ENCODE assay signal across 14 mouse cellular contexts in the genomic region with DNA sequence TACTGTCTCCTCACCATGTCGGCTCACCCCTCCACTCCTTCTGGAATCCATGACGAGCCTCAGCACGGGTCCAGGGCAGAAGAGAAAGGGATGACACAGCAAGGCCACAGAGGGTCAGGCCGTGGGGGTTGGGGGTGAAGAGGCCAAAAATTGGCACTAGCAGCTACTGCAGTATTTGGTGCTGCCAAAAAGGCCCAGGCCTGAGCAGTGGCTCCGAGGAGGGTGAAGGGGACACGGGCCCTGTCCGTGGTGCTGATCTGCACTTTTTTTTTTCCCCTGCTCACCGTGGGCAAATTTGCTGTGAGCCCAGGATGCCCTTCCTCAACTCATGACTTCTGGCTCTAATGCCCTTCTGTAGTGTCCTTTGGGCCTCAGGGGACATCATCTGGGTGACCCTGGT. TPM values are rescaled to one million over a fixed set of nuclear protein-coding genes. Genes with fewer than 3 reads are reported as not detected.
DNase-seq lines count a peak whose midpoint lies in the region; ATAC-seq and TF ChIP-seq lines count a peak whose summit lies in the region.
"Had no signal": no experiment of that assay in that cellular context is flagged by ENCODE, and none has a peak within 500 bp of the region (broad histone marks: within the 10 kb centered on the region; RNA-seq: fewer than 3 reads in every experiment).

No protein-coding gene starts in this region.

- ATAC-seq in forebrain, embryonic 13.5 days: no peak
- ATAC-seq in megakaryocyte progenitor cell, adult 5-6 weeks (replicated peaks; ENCODE audit: poor library complexity): peak; percentile 59

- H3K4me1 ChIP-seq in cerebellum, adult 2 months (ENCODE audit: control insufficient read depth, insufficient read depth, low read length): peaks cover 35% of the 10 kb centered on the region
- peaks cover 7 to 8% of the 10 kb centered on the region in 2 experiments; a peak in 2 of 4 replicates for H3K4me1 ChIP-seq in CH12.LX (ENCODE audit: control insufficient read depth in 1 of 2, insufficient read depth in 2 of 2)
- H3K4me1 ChIP-seq in forebrain, embryonic 13.5 days: peaks cover 46% of the 10 kb centered on the region

- in situ Hi-C loops in CH12.LX (cut with MboI; ENCODE audit: low pct_ligation_motif_present, low pct_unique_long_range_greater_than_20kb, low sequenced_read_pairs): no loop called here

- no peak for TF ChIP-seq EP300 in CH12.LX (IDR thresholded peaks at IDR 0.05; ENCODE audit: low read length)

- no peak overlapping the region for H3K9ac ChIP-seq in CH12.LX (ENCODE audit: insufficient read depth, low read depth)
- no peak overlapping the region for H3K9ac ChIP-seq in forebrain, embryonic 13.5 days
- H3K9ac ChIP-seq: embryonic facial prominence, embryonic 12.5 days; heart, embryonic 15.5 days had no signal

- H3K27me3 ChIP-seq in cerebellum, adult 2 months (ENCODE audit: control insufficient read depth, insufficient read depth, low read length): no peaks in the 10 kb centered on the region
- H3K27me3 ChIP-seq in CH12.LX (replicated peaks): peaks cover 52% of the 10 kb centered on the region
- no peaks in the 10 kb centered on the region for H3K27me3 ChIP-seq in forebrain, embryonic 13.5 days

- TF ChIP-seq POLR2A in cerebellum, adult 2 months (IDR thresholded peaks at IDR 0.05; ENCODE audit: borderline replicate concordance, insufficient read depth, low read length): no peak
- TF ChIP-seq POLR2A in CH12.LX (IDR thresholded peaks at IDR 0.05; ENCODE audit: low read depth, low read length): no peak

- no peak overlapping the region for H3K4me2 ChIP-seq in CH12.LX (ENCODE audit: insufficient read depth, low read depth, poor library complexity, severe bottlenecking)
- peak overlapping the region; percentile 76 for H3K4me2 ChIP-seq in forebrain, embryonic 13.5 days
- H3K4me2 ChIP-seq: embryonic facial prominence, embryonic 12.5 days; heart, embryonic 15.5 days had no signal

- no peaks in the 10 kb centered on the region for H3K9me3 ChIP-seq in CH12.LX (replicated peaks; ENCODE audit: low read length)
- no peaks in the 10 kb centered on the region for H3K9me3 ChIP-seq in forebrain, embryonic 13.5 days (replicated peaks)
- H3K9me3 ChIP-seq: embryonic facial prominence, embryonic 12.5 days; heart, embryonic 15.5 days had no signal

- no peaks in the 10 kb centered on the region for H3K79me2 ChIP-seq in CH12.LX (replicated peaks; ENCODE audit: control insufficient read depth, extremely low read depth, insufficient read depth, poor library complexity, severe bottlenecking)

- no peak for TF ChIP-seq CTCF in cerebellum, adult 2 months (IDR thresholded peaks at IDR 0.05; ENCODE audit: borderline replicate concordance, insufficient read depth, low read depth, low read length)
- no peak for TF ChIP-seq CTCF in CH12.LX (conservative IDR thresholded peaks at IDR 0.05 in 1 of 2, IDR thresholded peaks at IDR 0.05 in 1 of 2; ENCODE audit: low read depth in 2 of 2, low read length in 2 of 2)

- H3K27ac ChIP-seq in cerebellum, adult 2 months (ENCODE audit: insufficient read depth, low read length): 0 out of 2 replicates have a peak overlapping the region, but pooled peaks have one; percentile 32
- no peak overlapping the region for H3K27ac ChIP-seq in CH12.LX (ENCODE audit: insufficient read depth, low read depth)
- no peak overlapping the region for H3K27ac ChIP-seq in forebrain, embryonic 13.5 days
- H3K27ac ChIP-seq: embryonic facial prominence, embryonic 12.5 days; heart, embryonic 15.5 days had no signal

- peak overlapping the region; percentile 41 for H3K4me3 ChIP-seq in cerebellum, adult 2 months (replicated peaks; ENCODE audit: insufficient read depth, low read depth, low read length)
- H3K4me3 ChIP-seq in CH12.LX (replicated peaks in 1 of 3; ENCODE audit: low read depth in 2 of 3, low read length in 2 of 3, poor library complexity in 1 of 3): no peak overlapping the region
- H3K4me3 ChIP-seq in forebrain, embryonic 13.5 days: no peak overlapping the region
- H3K4me3 ChIP-seq: embryonic facial prominence, embryonic 12.5 days; heart, embryonic 15.5 days had no signal

- DNase-seq in cerebellum, adult 2 months: no peak
- no peak for DNase-seq in cerebellum, adult 9-10 months
- DNase-seq in CH12.LX (ENCODE audit: extremely low read depth): no peak
- no peak for DNase-seq in right cerebral cortex, postnatal 4 days
- DNase-seq in left cerebral cortex, adult 11 months (ENCODE audit: low spot score): no peak
- DNase-seq in gastrocnemius, postnatal 25 days: no peak

- no peak for TF ChIP-seq RAD21 in CH12.LX (IDR thresholded peaks at IDR 0.05; ENCODE audit: low read depth, low read length)

- dilution Hi-C loops in CH12.LX (cut with MboI; ENCODE audit: extremely low pct_ligation_motif_present, extremely low pct_unique_long_range_greater_than_20kb, low sequenced_read_pairs): no loop called here

- WGBS in cerebellum, adult 2 months: 6% methylated on average over 8 of the region's 8 CpGs
- 27% methylated on average over 8 of the region's 8 CpGs for WGBS in forebrain, embryonic 13.5 days

- H3K36me3 ChIP-seq in CH12.LX (replicated peaks in 1 of 2; ENCODE audit: control insufficient read depth in 1 of 2, insufficient read depth in 1 of 2, low read length in 1 of 2): no peaks in the 10 kb centered on the region
- H3K36me3 ChIP-seq in forebrain, embryonic 13.5 days (ENCODE audit: poor library complexity, severe bottlenecking): peaks cover 15% of the 10 kb centered on the region
- H3K36me3 ChIP-seq: embryonic facial prominence, embryonic 12.5 days; heart, embryonic 15.5 days had no signal

TF ChIP-seq in CH12.LX, 34 proteins besides CTCF, POLR2A, EP300 and RAD21:
- TF ChIP-seq ZNF384 (IDR thresholded peaks at IDR 0.05; ENCODE audit: low read depth, low read length): peak; percentile 77
- no peak for TF ChIP-seq UBTF (IDR thresholded peaks at IDR 0.05; ENCODE audit: low read depth, low read length)

RNA-seq across cellular contexts. Expression of gene 4930451I11Rik, which starts 6.0 kb away (rescaled TPM):
- polyA plus RNA-seq in cerebellum, adult 2 months (2012; rRNA removed): not detected in 2 replicates
- total RNA-seq in CH12.LX (2012; rRNA removed): not detected in 2 replicates
- total RNA-seq in CH12.LX (2014; rRNA removed): not detected in 2 replicates
- not detected in 2 replicates for polyA plus RNA-seq in CH12.LX (2012; ENCODE audit: insufficient read length, low read depth)
- not detected in 2 replicates for polyA plus RNA-seq in forebrain, embryonic 13.5 days (2015; fragmentation: Nextera tagmentation; extraction: Ambion mirVana)
- not detected in 2 replicates for total RNA-seq in megakaryocyte progenitor cell, adult 5-6 weeks (2015)
- not detected in 2 replicates for total RNA-seq in megakaryocyte progenitor cell, adult 5-6 weeks (2017)
- not detected for total RNA-seq in gastrocnemius, postnatal 25 days (2021)
- total RNA-seq: adrenal gland, postnatal 36 days; layer of hippocampus, adult 8-10 months had no signal
- polyA plus RNA-seq: embryonic facial prominence, embryonic 12.5 days; heart, embryonic 15.5 days; lung, embryonic 16.5 days; stomach, embryonic 14.5 days had no signal

RNA-seq across cellular contexts. Expression of gene Doc2a, which starts 21.8 kb away (rescaled TPM):
- polyA plus RNA-seq in cerebellum, adult 2 months (2012; rRNA removed): 9.7 and 12.1 TPM in 2 replicates
- 1.9 and 3.4 TPM in 2 replicates for total RNA-seq in CH12.LX (2012; rRNA removed)
- total RNA-seq in CH12.LX (2014; rRNA removed): not detected in 2 replicates
- not detected in 2 replicates for polyA plus RNA-seq in CH12.LX (2012; ENCODE audit: insufficient read length, low read depth)
- 4.1 and 4.2 TPM in 2 replicates for polyA plus RNA-seq in forebrain, embryonic 13.5 days (2015; fragmentation: Nextera tagmentation; extraction: Ambion mirVana)
- not detected in 2 replicates for total RNA-seq in megakaryocyte progenitor cell, adult 5-6 weeks (2015)
- 0.07 TPM in 1 of 2 replicates, not detected in the other for total RNA-seq in megakaryocyte progenitor cell, adult 5-6 weeks (2017)
- total RNA-seq in gastrocnemius, postnatal 25 days (2021): not detected
- polyA plus RNA-seq: heart, embryonic 15.5 days had no signal

RNA-seq across cellular contexts. Expression of gene Fam57b, which starts 27.9 kb away (rescaled TPM):
- polyA plus RNA-seq in cerebellum, adult 2 months (2012; rRNA removed): 193 and 196 TPM in 2 replicates
- total RNA-seq in CH12.LX (2012; rRNA removed) (0.30 TPM in 1 of 2 replicates, not detected in the other), CH12.LX (2014; rRNA removed) (not detected in 2 replicates)
- not detected in 2 replicates for polyA plus RNA-seq in CH12.LX (2012; ENCODE audit: insufficient read length, low read depth)
- polyA plus RNA-seq in forebrain, embryonic 13.5 days (2015; fragmentation: Nextera tagmentation; extraction: Ambion mirVana): 27.0 and 30.0 TPM in 2 replicates
- not detected in 2 replicates for total RNA-seq in megakaryocyte progenitor cell, adult 5-6 weeks (2015)
- not detected in 2 replicates for total RNA-seq in megakaryocyte progenitor cell, adult 5-6 weeks (2017)
- 10 to 100 TPM; 50.5 to 55.3 TPM for total RNA-seq in gastrocnemius, postnatal 25 days (2021)

RNA-seq across cellular contexts. Expression of gene Ppp4c, which starts 33.1 kb away (rescaled TPM):
- polyA plus RNA-seq in cerebellum, adult 2 months (2012; rRNA removed): 110 and 119 TPM in 2 replicates
- total RNA-seq in CH12.LX (2012; rRNA removed) (201 and 213 TPM in 2 replicates), CH12.LX (2014; rRNA removed) (175 and 195 TPM in 2 replicates)
- 161 and 168 TPM in 2 replicates for polyA plus RNA-seq in CH12.LX (2012; ENCODE audit: insufficient read length, low read depth)
- 246 and 258 TPM in 2 replicates for polyA plus RNA-seq in forebrain, embryonic 13.5 days (2015; fragmentation: Nextera tagmentation; extraction: Ambion mirVana)
- 209 and 216 TPM in 2 replicates for total RNA-seq in megakaryocyte progenitor cell, adult 5-6 weeks (2015)
- total RNA-seq in megakaryocyte progenitor cell, adult 5-6 weeks (2017): 113 and 131 TPM in 2 replicates
- total RNA-seq in gastrocnemius, postnatal 25 days (2021): 10 to 100 TPM; 21.7 to 26.8 TPM

RNA-seq across cellular contexts. Expression of gene Hirip3, which starts 36.4 kb away (rescaled TPM):
- 60.9 and 63.1 TPM in 2 replicates for polyA plus RNA-seq in cerebellum, adult 2 months (2012; rRNA removed)
- total RNA-seq in CH12.LX (2012; rRNA removed) (70.9 and 103 TPM in 2 replicates), CH12.LX (2014; rRNA removed) (42.4 and 44.7 TPM in 2 replicates)
- 190 and 267 TPM in 2 replicates for polyA plus RNA-seq in CH12.LX (2012; ENCODE audit: insufficient read length, low read depth)
- polyA plus RNA-seq in forebrain, embryonic 13.5 days (2015; fragmentation: Nextera tagmentation; extraction: Ambion mirVana): 47.7 and 49.1 TPM in 2 replicates
- total RNA-seq in megakaryocyte progenitor cell, adult 5-6 weeks (2015): 21.8 and 27.5 TPM in 2 replicates
- 215 and 246 TPM in 2 replicates for total RNA-seq in megakaryocyte progenitor cell, adult 5-6 weeks (2017)
- total RNA-seq in gastrocnemius, postnatal 25 days (2021): 1 to 10 TPM; 4.2 to 5.0 TPM

Comparison
In these comparisons a context has a peak if more than half of its experiments do, and no peak if none do; other contexts are left out.
1. RNA of gene Fam57b, which starts 27.9 kb away (total RNA-seq): 50.5 to 55.3 TPM in gastrocnemius, postnatal 25 days; 0.30 TPM in CH12.LX and not detected in megakaryocyte progenitor cell, adult 5-6 weeks; every median in the first group is over 10 times any median in the second.